Mouse (Mus musculus) telencephalon, adult 2 months (tissue): ENCODE measurements at regions not wholly inside any gene's neighbourhood (a gene's known extent, or its start where the extent isn't known, plus 50 kb on each side); places are given as distances from the start of the nearest gene placed in this dataset.
"Not testable (repeated sequence)": the region's sequence is repeated elsewhere in the genome, so short reads cannot be mapped to it uniquely, and the experiment has no call there.

Source experiments
- DNase-seq: peaks from one replicate; pipeline ENCODE4 v3.0.0-alpha.2; 2011; ENCODE audit warnings: low read depth, low spot score

DNA sequence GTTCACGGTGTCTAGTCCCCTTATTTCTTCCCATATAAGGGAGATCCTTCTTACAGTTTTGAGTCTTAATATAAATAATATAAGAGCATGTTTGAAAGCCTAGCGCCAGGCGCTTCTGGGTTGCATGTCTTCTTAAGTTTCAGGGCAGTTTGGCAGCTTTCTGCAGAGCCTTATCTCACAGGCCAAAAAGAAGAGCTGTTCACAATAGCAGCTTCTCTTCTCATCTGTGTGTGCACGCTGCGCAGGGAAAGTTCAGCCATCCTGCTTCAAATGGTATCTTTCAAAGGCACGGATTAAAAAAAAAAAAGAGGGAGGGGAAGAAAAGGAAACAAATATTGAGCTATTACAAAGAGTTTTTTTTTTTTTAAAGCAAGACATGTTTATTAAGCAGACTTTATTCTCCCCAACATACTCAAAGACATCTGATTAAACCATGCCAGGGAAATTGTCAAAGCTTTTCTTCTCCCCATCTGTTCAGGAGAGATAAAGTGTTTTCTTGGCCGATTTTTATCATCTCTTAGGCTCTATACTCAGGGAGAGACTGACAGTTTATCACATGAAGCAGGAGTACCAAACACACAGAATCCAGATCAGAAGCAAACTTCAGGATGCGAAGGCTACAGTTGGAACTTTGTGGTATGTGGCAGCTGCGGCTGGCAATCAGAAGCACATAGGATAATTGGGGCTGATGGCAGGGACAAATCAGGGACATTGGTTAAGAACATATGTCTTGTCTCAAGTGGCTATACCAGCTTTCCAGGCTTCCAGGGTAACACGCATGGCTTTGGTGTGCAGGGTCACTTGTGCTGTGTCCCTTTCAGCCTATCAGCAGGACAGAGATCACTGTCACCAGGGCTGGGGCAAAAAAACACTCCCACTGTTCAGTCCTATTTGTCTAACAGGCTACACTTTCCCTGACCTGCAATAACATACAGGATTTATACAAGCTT lies 206.9 kb upstream of the Pfkp start:
- no peak for DNase-seq

DNA sequence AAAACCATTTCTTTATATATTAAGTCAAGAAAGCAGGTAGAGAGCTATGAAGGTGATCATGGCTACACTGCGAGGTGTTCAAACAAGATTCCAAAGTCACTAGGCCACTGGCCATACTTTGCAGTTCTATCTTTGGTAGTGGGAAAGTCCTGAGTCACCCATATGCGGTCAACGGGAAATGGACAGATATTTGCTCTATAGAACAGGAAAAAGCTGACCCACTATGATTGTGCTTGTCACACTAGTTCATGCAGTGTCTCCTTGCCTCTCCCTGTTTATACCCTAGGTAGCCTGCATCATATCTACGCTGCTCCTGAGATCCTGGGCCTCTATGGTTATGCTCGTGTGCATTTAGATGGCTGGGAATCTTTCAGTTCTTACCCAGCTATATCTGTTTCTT lies 188.9 kb upstream of the Pfkp start:
- DNase-seq, result no peak

DNA sequence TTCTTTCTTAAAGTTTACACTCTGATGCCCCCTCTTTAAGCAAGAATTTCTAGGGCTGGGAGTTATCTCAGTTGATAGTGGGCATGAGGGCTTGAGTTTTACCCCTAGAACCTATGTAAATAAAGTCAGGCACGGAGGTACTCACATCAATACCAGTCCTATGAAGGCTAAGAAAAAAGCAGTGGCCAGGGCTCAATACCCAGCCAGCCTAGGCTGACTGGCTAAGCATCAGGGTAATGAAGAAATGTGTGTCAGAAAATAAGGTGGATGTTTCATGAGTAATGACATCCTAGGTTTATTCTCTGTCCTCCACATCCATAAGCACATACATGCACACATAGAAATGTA lies 188.5 kb upstream of the Pfkp start:
- DNase-seq, result no peak

DNA sequence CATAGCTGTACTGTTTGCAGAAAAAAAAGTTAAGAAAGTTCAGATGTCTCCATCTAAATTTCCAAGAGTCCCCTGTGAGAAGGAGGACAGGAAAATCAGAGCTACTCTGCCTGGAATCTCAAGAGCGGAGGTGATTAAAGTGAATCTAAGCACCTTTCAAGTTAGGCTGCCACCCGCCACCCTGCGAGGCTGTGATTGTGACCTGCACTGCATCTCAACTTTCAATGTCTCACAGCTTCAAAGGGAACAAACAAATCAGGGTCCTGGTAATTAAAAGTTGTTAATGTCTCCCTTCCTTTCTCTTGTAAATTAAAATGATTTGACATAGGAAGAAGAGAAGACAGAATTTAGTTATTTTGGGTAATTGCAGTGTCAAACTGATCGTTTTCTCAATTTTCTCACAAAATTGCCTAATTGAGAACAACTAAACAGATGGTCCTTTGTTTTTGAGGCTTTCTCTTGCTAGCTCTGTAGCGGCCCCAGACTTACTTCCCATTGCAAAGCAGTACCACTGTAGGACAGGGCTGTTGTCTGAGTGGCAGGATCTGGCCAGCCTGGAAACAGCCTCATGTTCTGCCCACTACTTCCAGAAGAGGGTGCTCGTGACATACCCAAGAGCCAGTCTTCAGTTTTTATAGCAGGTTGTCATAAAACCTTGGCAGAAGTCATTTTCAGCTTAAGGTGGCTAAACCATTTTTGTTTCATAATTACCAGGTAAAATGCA lies 187.9 kb upstream of the Pfkp start:
- peak; percentile 22 for DNase-seq

DNA sequence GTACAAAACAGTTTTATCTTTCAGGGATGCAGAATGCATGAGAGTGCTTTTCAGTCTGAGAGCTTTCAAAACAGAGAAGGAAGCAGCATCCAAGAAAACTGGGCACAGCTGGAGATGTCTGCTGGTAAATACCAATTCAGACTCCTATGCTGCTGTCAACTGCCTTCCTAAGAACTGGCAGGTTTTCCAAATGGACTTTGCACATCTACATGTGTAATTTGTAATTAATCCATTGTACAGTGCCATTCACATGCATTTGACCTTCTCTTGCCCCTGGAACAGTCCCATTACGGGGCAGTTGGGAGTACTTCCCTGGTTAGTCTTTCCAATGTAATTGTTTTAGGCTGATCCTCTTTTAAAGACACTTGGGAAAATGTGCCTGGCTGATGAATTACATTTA lies 181.3 kb upstream of the Pfkp start:
- no peak for DNase-seq

GRCm38 (mm10) chr13:6829346-6829745 lies 180.8 kb upstream of the Pfkp start:
- no peak for DNase-seq

GRCm38 (mm10) chr13:6828601-6829330 lies 180.2 kb upstream of the Pfkp start:
- not testable (repeated sequence) for DNase-seq

GRCm38 (mm10) chr13:6802243-6803157 lies 153.9 kb upstream of the Pfkp start:
- no peak for DNase-seq

- no peak for DNase-seq
Observed at GRCm38 (mm10) chr13:6767936-6768588, 119.5 kb upstream of the Pfkp start.

- DNase-seq, result peak; percentile 18
Observed at GRCm38 (mm10) chr13:6757151-6757550, 108.6 kb upstream of the Pfkp start.

DNA sequence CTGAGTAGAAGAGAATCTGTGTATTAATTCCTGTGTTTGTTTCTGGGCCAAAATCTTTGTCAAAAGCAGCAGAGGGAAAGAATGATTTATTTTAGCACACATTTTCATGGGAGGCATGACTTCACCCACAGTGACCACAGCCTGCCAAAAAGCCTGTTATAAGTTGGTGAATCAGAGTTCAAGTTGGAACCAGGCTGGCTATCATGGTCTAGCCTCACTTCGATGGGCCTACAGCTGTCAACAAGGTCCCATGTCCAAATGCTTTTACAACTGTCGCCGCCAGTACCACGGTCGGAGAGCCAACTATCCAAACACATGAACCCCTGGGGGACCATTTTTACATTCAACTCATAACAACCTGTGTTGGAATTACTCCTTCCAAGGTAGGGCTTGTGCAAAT lies 103.0 kb upstream of the Pfkp start:
- DNase-seq, result no peak

DNA sequence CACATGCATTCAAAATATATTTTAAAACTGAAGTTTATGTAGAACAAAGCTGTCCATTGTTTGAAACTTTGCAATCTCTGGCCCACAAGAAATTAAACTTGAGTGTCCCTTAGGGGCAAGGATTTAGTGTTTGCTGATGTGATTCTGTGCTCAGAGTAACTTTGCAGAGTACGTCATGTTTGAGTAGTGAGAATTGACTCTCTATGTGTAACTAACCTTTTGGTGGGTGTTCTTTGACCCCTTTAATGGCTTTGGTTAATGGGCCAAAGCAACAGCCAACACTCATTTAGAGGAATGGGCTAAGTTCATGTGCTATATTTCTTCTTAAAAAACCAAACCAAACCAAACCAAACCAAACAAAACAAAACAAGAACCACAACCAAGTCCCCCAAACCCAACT lies 102.6 kb upstream of the Pfkp start:
- no peak for DNase-seq

DNA sequence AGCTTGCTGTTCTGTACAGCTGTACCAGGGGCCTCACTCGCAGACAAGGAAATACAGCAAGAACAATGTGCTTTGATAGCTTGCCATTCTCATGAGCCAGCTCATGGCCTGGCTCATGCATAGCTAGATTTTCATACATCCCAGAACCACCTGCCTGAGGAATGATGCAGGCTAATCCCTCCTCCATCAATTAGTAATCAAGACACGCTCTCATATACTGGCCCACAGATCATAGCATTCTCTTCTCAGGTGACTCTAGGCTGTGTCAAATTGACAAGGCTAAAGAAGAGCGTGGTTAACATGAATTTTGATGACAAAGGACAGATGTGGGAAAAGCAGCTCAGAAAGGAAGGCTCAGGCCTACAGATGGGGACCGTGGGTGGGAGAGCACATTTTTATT lies 93.3 kb upstream of the Pfkp start:
- DNase-seq, result no peak

- DNase-seq, result no peak
Observed at GRCm38 (mm10) chr13:6736984-6737566, 88.5 kb upstream of the Pfkp start.
